Mouse (Mus musculus): ENCODE measurements around the gene Bcl3. TPM values are rescaled to one million over a fixed set of nuclear protein-coding genes. Genes with fewer than 3 reads are reported as not detected.
A peak's percentile ranks its signal among the peaks of the same experiment; 100 is the strongest.

Bcl3 gene
- polyA plus RNA-seq, 1 experiment from 2014 or later = 4.1 TPM

- Histone ChIP-seq H3K27me3 (ENCODE audit: control insufficient read depth, insufficient read depth, low read length) (peaks cover 13% of the 10 kb centered on the region), H3K27ac (ENCODE audit: low read length) (no peak overlapping the region; the same call in 1 of the 2 replicates), H3K4me2 (ENCODE audit: low read depth, low read length) (no peak overlapping the region), H3K4me1 (ENCODE audit: control insufficient read depth, insufficient read depth, low read length) (no peaks in the 10 kb centered on the region), H3K36me3 (ENCODE audit: control insufficient read depth, insufficient read depth) (no peaks in the 10 kb centered on the region), H3K4me3 (ENCODE audit: low read length) (no peak overlapping the region), H3K9ac (ENCODE audit: low read length) (no peak overlapping the region), H3K9me3 (replicated peaks; ENCODE audit: control insufficient read depth, low read length) (no peaks in the 10 kb centered on the region)
- peak; percentile 29; the same call in 1 of the 2 replicates for ATAC-seq (replicated peaks; ENCODE audit: extremely low read depth, insufficient read depth, low FRiP score)
- WGBS = 76% methylated on average over 21 of the region's 21 CpGs
Observed at GRCm38 (mm10) chr7:19841686-19842413, 19.3 kb upstream of the Bcl3 start.

GRCm38 (mm10) chr7:19840936-19841335 is 18.4 kb upstream of the Bcl3 start:
- no peak overlapping the region for H3K27ac ChIP-seq (ENCODE audit: low read length)
- no peak overlapping the region for H3K9ac ChIP-seq (ENCODE audit: low read length)
- no peaks in the 10 kb centered on the region for H3K9me3 ChIP-seq (replicated peaks; ENCODE audit: control insufficient read depth, low read length)
- no peak overlapping the region for H3K4me2 ChIP-seq (ENCODE audit: low read depth, low read length)
- no peak for ATAC-seq (replicated peaks; ENCODE audit: extremely low read depth, insufficient read depth, low FRiP score)
- H3K4me1 ChIP-seq (ENCODE audit: control insufficient read depth, insufficient read depth, low read length) = no peaks in the 10 kb centered on the region
- H3K27me3 ChIP-seq (ENCODE audit: control insufficient read depth, insufficient read depth, low read length) = peaks cover 13% of the 10 kb centered on the region
- H3K36me3 ChIP-seq (ENCODE audit: control insufficient read depth, insufficient read depth) = no peaks in the 10 kb centered on the region
- H3K4me3 ChIP-seq (ENCODE audit: low read length) = no peak overlapping the region
- WGBS = 73% methylated on average over 3 of the region's 3 CpGs

GRCm38 (mm10) chr7:19840371-19840770 is 17.8 kb upstream of the Bcl3 start:
- peaks cover 13% of the 10 kb centered on the region for H3K27me3 ChIP-seq (ENCODE audit: control insufficient read depth, insufficient read depth, low read length)
- H3K9me3 ChIP-seq (replicated peaks; ENCODE audit: control insufficient read depth, low read length) = no peaks in the 10 kb centered on the region
- WGBS = 79% methylated on average over 4 of the region's 4 CpGs
- no peak overlapping the region for H3K27ac ChIP-seq (ENCODE audit: low read length)
- H3K9ac ChIP-seq (ENCODE audit: low read length) = no peak overlapping the region
- no peaks in the 10 kb centered on the region for H3K4me1 ChIP-seq (ENCODE audit: control insufficient read depth, insufficient read depth, low read length)
- no peak for ATAC-seq (replicated peaks; ENCODE audit: extremely low read depth, insufficient read depth, low FRiP score)
- no peak overlapping the region for H3K4me3 ChIP-seq (ENCODE audit: low read length)
- no peak overlapping the region for H3K4me2 ChIP-seq (ENCODE audit: low read depth, low read length)
- H3K36me3 ChIP-seq (ENCODE audit: control insufficient read depth, insufficient read depth) = no peaks in the 10 kb centered on the region

- no peak for ATAC-seq (replicated peaks; ENCODE audit: extremely low read depth, insufficient read depth, low FRiP score)
- H3K4me1 ChIP-seq (ENCODE audit: control insufficient read depth, insufficient read depth, low read length) = no peaks in the 10 kb centered on the region
- H3K9me3 ChIP-seq (replicated peaks; ENCODE audit: control insufficient read depth, low read length) = no peaks in the 10 kb centered on the region
- no peak overlapping the region for H3K27ac ChIP-seq (ENCODE audit: low read length)
- no peak overlapping the region for H3K4me2 ChIP-seq (ENCODE audit: low read depth, low read length)
- H3K27me3 ChIP-seq (ENCODE audit: control insufficient read depth, insufficient read depth, low read length) = no peaks in the 10 kb centered on the region
- no peaks in the 10 kb centered on the region for H3K36me3 ChIP-seq (ENCODE audit: control insufficient read depth, insufficient read depth)
- no peak overlapping the region for H3K9ac ChIP-seq (ENCODE audit: low read length)
- H3K4me3 ChIP-seq (ENCODE audit: low read length) = no peak overlapping the region
- WGBS = 42% methylated on average over 3 of the region's 3 CpGs
Observed at GRCm38 (mm10) chr7:19836843-19837242, 14.3 kb upstream of the Bcl3 start.

GRCm38 (mm10) chr7:19834055-19834454 is 11.5 kb upstream of the Bcl3 start:
- H3K27ac ChIP-seq (ENCODE audit: low read length) = no peak overlapping the region
- H3K9me3 ChIP-seq (replicated peaks; ENCODE audit: control insufficient read depth, low read length) = no peaks in the 10 kb centered on the region
- no peaks in the 10 kb centered on the region for H3K27me3 ChIP-seq (ENCODE audit: control insufficient read depth, insufficient read depth, low read length)
- no peak overlapping the region for H3K4me3 ChIP-seq (ENCODE audit: low read length)
- H3K36me3 ChIP-seq (ENCODE audit: control insufficient read depth, insufficient read depth) = no peaks in the 10 kb centered on the region
- no peak overlapping the region for H3K4me2 ChIP-seq (ENCODE audit: low read depth, low read length)
- 66% methylated on average over 3 of the region's 3 CpGs for WGBS
- no peak for ATAC-seq (replicated peaks; ENCODE audit: extremely low read depth, insufficient read depth, low FRiP score)
- H3K9ac ChIP-seq (ENCODE audit: low read length) = no peak overlapping the region
- peaks cover 15% of the 10 kb centered on the region for H3K4me1 ChIP-seq (ENCODE audit: control insufficient read depth, insufficient read depth, low read length)

- Histone ChIP-seq H3K4me2 (ENCODE audit: low read depth, low read length) (no peak overlapping the region), H3K27me3 (ENCODE audit: control insufficient read depth, insufficient read depth, low read length) (no peaks in the 10 kb centered on the region), H3K4me1 (ENCODE audit: control insufficient read depth, insufficient read depth, low read length) (peaks cover 15% of the 10 kb centered on the region), H3K9me3 (replicated peaks; ENCODE audit: control insufficient read depth, low read length) (no peaks in the 10 kb centered on the region), H3K4me3 (ENCODE audit: low read length) (no peak overlapping the region), H3K9ac (ENCODE audit: low read length) (no peak overlapping the region), H3K36me3 (ENCODE audit: control insufficient read depth, insufficient read depth) (no peaks in the 10 kb centered on the region), H3K27ac (ENCODE audit: low read length) (no peak overlapping the region)
- no peak for ATAC-seq (replicated peaks; ENCODE audit: extremely low read depth, insufficient read depth, low FRiP score)
- WGBS = 45% methylated on average over 9 of the region's 9 CpGs
Observed at GRCm38 (mm10) chr7:19831837-19832236, 9.3 kb upstream of the Bcl3 start.

- H3K9me3 ChIP-seq (replicated peaks; ENCODE audit: control insufficient read depth, low read length) = no peaks in the 10 kb centered on the region
- ATAC-seq (replicated peaks; ENCODE audit: extremely low read depth, insufficient read depth, low FRiP score) = peak; percentile 84
- H3K27me3 ChIP-seq (ENCODE audit: control insufficient read depth, insufficient read depth, low read length) = no peaks in the 10 kb centered on the region
- peaks cover 15% of the 10 kb centered on the region for H3K4me1 ChIP-seq (ENCODE audit: control insufficient read depth, insufficient read depth, low read length)
- H3K4me2 ChIP-seq (ENCODE audit: low read depth, low read length) = peak overlapping the region; percentile 41
- H3K9ac ChIP-seq (ENCODE audit: low read length) = peak overlapping the region; percentile 42; the same call in 1 of the 2 replicates
- no peaks in the 10 kb centered on the region for H3K36me3 ChIP-seq (ENCODE audit: control insufficient read depth, insufficient read depth)
- no peak overlapping the region for H3K27ac ChIP-seq (ENCODE audit: low read length)
- no peak overlapping the region for H3K4me3 ChIP-seq (ENCODE audit: low read length)
- 21% methylated on average over 13 of the region's 13 CpGs for WGBS
Observed at GRCm38 (mm10) chr7:19830682-19831156, 8.1 kb upstream of the Bcl3 start.

GRCm38 (mm10) chr7:19829694-19830093 is 7.1 kb upstream of the Bcl3 start:
- no peak for ATAC-seq (replicated peaks; ENCODE audit: extremely low read depth, insufficient read depth, low FRiP score)
- Histone ChIP-seq H3K9me3 (replicated peaks; ENCODE audit: control insufficient read depth, low read length) (no peaks in the 10 kb centered on the region), H3K4me2 (ENCODE audit: low read depth, low read length) (no peak overlapping the region), H3K27me3 (ENCODE audit: control insufficient read depth, insufficient read depth, low read length) (no peaks in the 10 kb centered on the region), H3K36me3 (ENCODE audit: control insufficient read depth, insufficient read depth) (no peaks in the 10 kb centered on the region), H3K4me3 (ENCODE audit: low read length) (no peak overlapping the region), H3K9ac (ENCODE audit: low read length) (no peak overlapping the region), H3K4me1 (ENCODE audit: control insufficient read depth, insufficient read depth, low read length) (peaks cover 15% of the 10 kb centered on the region), H3K27ac (ENCODE audit: low read length) (no peak overlapping the region)
- 85% methylated on average over 3 of the region's 3 CpGs for WGBS

GRCm38 (mm10) chr7:19826756-19827155 is 4.2 kb upstream of the Bcl3 start:
- Histone ChIP-seq H3K27me3 (ENCODE audit: control insufficient read depth, insufficient read depth, low read length) (peaks cover 7% of the 10 kb centered on the region), H3K9ac (ENCODE audit: low read length) (no peak overlapping the region), H3K4me2 (ENCODE audit: low read depth, low read length) (no peak overlapping the region), H3K27ac (ENCODE audit: low read length) (no peak overlapping the region), H3K4me3 (ENCODE audit: low read length) (no peak overlapping the region), H3K4me1 (ENCODE audit: control insufficient read depth, insufficient read depth, low read length) (peaks cover 35% of the 10 kb centered on the region), H3K36me3 (ENCODE audit: control insufficient read depth, insufficient read depth) (no peaks in the 10 kb centered on the region), H3K9me3 (replicated peaks; ENCODE audit: control insufficient read depth, low read length) (no peaks in the 10 kb centered on the region)
- no peak for ATAC-seq (replicated peaks; ENCODE audit: extremely low read depth, insufficient read depth, low FRiP score)
- WGBS = 46% methylated on average over 6 of the region's 6 CpGs
